Mouse (Mus musculus) limb, embryonic 13.5 days (tissue): ENCODE results near the gene Exoc7. TPM values are rescaled to one million over a fixed set of nuclear protein-coding genes. Genes with fewer than 3 reads are reported as not detected.

ENCODE experiments used
- ATAC-seq: fragments of 200-750 bp; cut with Nextera tagmentation; 2 replicates; pipeline ENCODE4 v1.8.0; 2017; ENCODE audit warnings: low read depth, moderate number of reproducible peaks, moderate TSS enrichment; ENCODE audit not compliant: low FRiP score
- H3K27ac ChIP-seq: fragments of 300-500 bp; sonication (generic); 2 replicates; pipeline ENCODE4 v1.5.1; 2015; ENCODE audit warnings: inconsistent platforms, mild to moderate bottlenecking, moderate library complexity
- H3K27me3 ChIP-seq: fragments of 300-500 bp; sonication (generic); 2 replicates; pipeline ENCODE4 v1.6.1; 2015; ENCODE audit warnings: mild to moderate bottlenecking, inconsistent platforms
- H3K36me3 ChIP-seq: fragments of 300-500 bp; sonication (generic); 2 replicates; pipeline ENCODE4 v1.6.1; 2015; ENCODE audit warnings: inconsistent platforms, mild to moderate bottlenecking, moderate library complexity
- H3K4me1 ChIP-seq: fragments of 300-500 bp; sonication (generic); 2 replicates; pipeline ENCODE4 v1.6.1; 2015; ENCODE audit warnings: inconsistent platforms
- H3K4me2 ChIP-seq: fragments of 300-500 bp; sonication (generic); replicated peaks from 2 replicates; pipeline ENCODE4 v1.6.1; 2015; ENCODE audit warnings: inconsistent platforms, mild to moderate bottlenecking, moderate library complexity
- H3K4me3 ChIP-seq: fragments of 300-500 bp; sonication (generic); 2 replicates; pipeline ENCODE4 v1.5.1; 2015; ENCODE audit warnings: moderate library complexity, mild to moderate bottlenecking, inconsistent platforms
- H3K9ac ChIP-seq: fragments of 300-500 bp; sonication (generic); 2 replicates; pipeline ENCODE4 v1.6.1; 2015; ENCODE audit warnings: mild to moderate bottlenecking, inconsistent platforms
- H3K9me3 ChIP-seq: fragments of 300-500 bp; sonication (generic); 2 replicates; pipeline ENCODE4 v1.6.1; 2016; ENCODE audit warnings: inconsistent platforms
- WGBS: fragments of 180-500 bp; shearing (Covaris S2); methylation state at CpG from one replicate; pipeline ENCODE4 v1.1.7; 2015; 5-methylcytosine and 5-hydroxymethylcytosine counted together
- polyA plus RNA-seq: library from polyadenylated mRNA; unstranded; fragments of >200 nt; fragmentation: Nextera tagmentation; extraction: Ambion mirVana; gene quantifications from 2 replicates; pipeline ENCODE4 v1.2.1, GENCODE M21; 2015

The Exoc7 gene
- polyA plus RNA-seq, 1 experiment from 2014 or later, result 80.2 TPM

GRCm38 (mm10) chr11:116269560-116269959 lies 37.5 kb downstream of the Exoc7 start:
- H3K9ac ChIP-seq, result no peak overlapping the region
- no peaks in the 10 kb centered on the region for H3K9me3 ChIP-seq
- H3K4me2 ChIP-seq, result no peak overlapping the region
- no peak overlapping the region for H3K27ac ChIP-seq
- 90% methylated on average over 8 of the region's 8 CpGs for WGBS
- no peak overlapping the region for H3K4me3 ChIP-seq
- H3K27me3 ChIP-seq, result no peaks in the 10 kb centered on the region
- H3K36me3 ChIP-seq, result peaks cover 71% of the 10 kb centered on the region
- peaks cover 20% of the 10 kb centered on the region for H3K4me1 ChIP-seq
- ATAC-seq, result no peak

GRCm38 (mm10) chr11:116268313-116268712 lies 38.7 kb downstream of the Exoc7 start:
- Histone ChIP-seq H3K4me3 (no peak overlapping the region), H3K4me2 (no peak overlapping the region), H3K27me3 (no peaks in the 10 kb centered on the region), H3K4me1 (peaks cover 17% of the 10 kb centered on the region), H3K36me3 (peaks cover 83% of the 10 kb centered on the region), H3K27ac (no peak overlapping the region), H3K9me3 (no peaks in the 10 kb centered on the region), H3K9ac (no peak overlapping the region)
- 91% methylated on average over 6 of the region's 6 CpGs for WGBS
- no peak for ATAC-seq

GRCm38 (mm10) chr11:116267637-116268036 lies 39.4 kb downstream of the Exoc7 start:
- Histone ChIP-seq H3K27me3 (no peaks in the 10 kb centered on the region), H3K36me3 (peaks cover 90% of the 10 kb centered on the region), H3K4me3 (no peak overlapping the region), H3K4me1 (peaks cover 12% of the 10 kb centered on the region), H3K9me3 (no peaks in the 10 kb centered on the region), H3K27ac (no peak overlapping the region), H3K9ac (no peak overlapping the region), H3K4me2 (no peak overlapping the region)
- WGBS, result 86% methylated on average over 8 of the region's 8 CpGs
- ATAC-seq, result no peak

- no peak for ATAC-seq
- Histone ChIP-seq H3K4me2 (no peak overlapping the region), H3K4me1 (no peaks in the 10 kb centered on the region), H3K9ac (no peak overlapping the region), H3K4me3 (no peak overlapping the region), H3K9me3 (no peaks in the 10 kb centered on the region), H3K36me3 (peaks cover 97% of the 10 kb centered on the region), H3K27me3 (no peaks in the 10 kb centered on the region), H3K27ac (no peak overlapping the region)
- 91% methylated on average over 4 of the region's 4 CpGs for WGBS
Measured at GRCm38 (mm10) chr11:116265850-116266249, 41.2 kb downstream of the Exoc7 start.

GRCm38 (mm10) chr11:116265352-116265751 lies 41.7 kb downstream of the Exoc7 start:
- ATAC-seq, result no peak
- 92% methylated on average over 11 of the region's 11 CpGs for WGBS
- H3K9me3 ChIP-seq, result no peaks in the 10 kb centered on the region
- no peak overlapping the region for H3K4me3 ChIP-seq
- H3K9ac ChIP-seq, result no peak overlapping the region
- H3K27ac ChIP-seq, result no peak overlapping the region
- no peak overlapping the region for H3K4me2 ChIP-seq
- H3K4me1 ChIP-seq, result no peaks in the 10 kb centered on the region
- H3K27me3 ChIP-seq, result no peaks in the 10 kb centered on the region
- peaks cover 97% of the 10 kb centered on the region for H3K36me3 ChIP-seq

- 0 out of 2 replicates have a peak overlapping the region, but pooled peaks have one; percentile 6 for H3K9ac ChIP-seq
- no peak overlapping the region for H3K4me2 ChIP-seq
- 80% methylated on average over 7 of the region's 7 CpGs for WGBS
- H3K27me3 ChIP-seq, result no peaks in the 10 kb centered on the region
- H3K36me3 ChIP-seq, result peaks cover 98% of the 10 kb centered on the region
- H3K27ac ChIP-seq, result no peak overlapping the region
- no peaks in the 10 kb centered on the region for H3K9me3 ChIP-seq
- no peak overlapping the region for H3K4me3 ChIP-seq
- no peak for ATAC-seq
- no peaks in the 10 kb centered on the region for H3K4me1 ChIP-seq
Measured at GRCm38 (mm10) chr11:116260259-116260658, 46.8 kb downstream of the Exoc7 start.

GRCm38 (mm10) chr11:116259461-116259860 lies 47.6 kb downstream of the Exoc7 start:
- Histone ChIP-seq H3K27me3 (no peaks in the 10 kb centered on the region), H3K9me3 (no peaks in the 10 kb centered on the region), H3K9ac (no peak overlapping the region), H3K4me1 (no peaks in the 10 kb centered on the region), H3K4me2 (no peak overlapping the region), H3K4me3 (no peak overlapping the region), H3K36me3 (peaks cover 99% of the 10 kb centered on the region), H3K27ac (no peak overlapping the region)
- 91% methylated on average over 8 of the region's 8 CpGs for WGBS
- no peak for ATAC-seq

- Histone ChIP-seq H3K4me3 (no peak overlapping the region), H3K27me3 (no peaks in the 10 kb centered on the region), H3K36me3 (peaks cover 99% of the 10 kb centered on the region), H3K9me3 (no peaks in the 10 kb centered on the region), H3K27ac (no peak overlapping the region), H3K4me2 (no peak overlapping the region), H3K4me1 (no peaks in the 10 kb centered on the region), H3K9ac (no peak overlapping the region)
- no peak for ATAC-seq
- WGBS, result 80% methylated on average over 9 of the region's 9 CpGs
Measured at GRCm38 (mm10) chr11:116255982-116256675, 50.9 kb downstream of the Exoc7 start.

- no peaks in the 10 kb centered on the region for H3K4me1 ChIP-seq
- no peak overlapping the region for H3K9ac ChIP-seq
- 81% methylated on average over 22 of the region's 22 CpGs for WGBS
- no peaks in the 10 kb centered on the region for H3K9me3 ChIP-seq
- no peak overlapping the region for H3K4me3 ChIP-seq
- H3K36me3 ChIP-seq, result peaks cover 99% of the 10 kb centered on the region
- H3K27me3 ChIP-seq, result no peaks in the 10 kb centered on the region
- H3K27ac ChIP-seq, result peak overlapping the region; percentile 33; the same call in 1 of the 2 replicates
- no peak overlapping the region for H3K4me2 ChIP-seq
- ATAC-seq, result no peak
Measured at GRCm38 (mm10) chr11:116255090-116255981, 51.7 kb downstream of the Exoc7 start.

- Histone ChIP-seq H3K27ac (no peak overlapping the region), H3K4me3 (no peak overlapping the region), H3K9ac (no peak overlapping the region), H3K9me3 (no peaks in the 10 kb centered on the region), H3K4me1 (no peaks in the 10 kb centered on the region), H3K4me2 (no peak overlapping the region), H3K36me3 (peaks cover 99% of the 10 kb centered on the region), H3K27me3 (no peaks in the 10 kb centered on the region)
- ATAC-seq, result no peak
- 81% methylated on average over 9 of the region's 9 CpGs for WGBS
Measured at GRCm38 (mm10) chr11:116254627-116255026, 52.4 kb downstream of the Exoc7 start.

- H3K9ac ChIP-seq, result no peak overlapping the region
- no peak overlapping the region for H3K4me3 ChIP-seq
- ATAC-seq, result no peak
- peaks cover 99% of the 10 kb centered on the region for H3K36me3 ChIP-seq
- no peak overlapping the region for H3K27ac ChIP-seq
- WGBS, result 80% methylated on average over 3 of the region's 3 CpGs
- no peaks in the 10 kb centered on the region for H3K27me3 ChIP-seq
- no peaks in the 10 kb centered on the region for H3K9me3 ChIP-seq
- H3K4me2 ChIP-seq, result no peak overlapping the region
- H3K4me1 ChIP-seq, result no peaks in the 10 kb centered on the region
Measured at GRCm38 (mm10) chr11:116253076-116253600, 53.9 kb downstream of the Exoc7 start.

- Histone ChIP-seq H3K4me1 (no peaks in the 10 kb centered on the region), H3K9ac (no peak overlapping the region), H3K4me2 (no peak overlapping the region), H3K4me3 (no peak overlapping the region), H3K9me3 (no peaks in the 10 kb centered on the region), H3K27ac (no peak overlapping the region), H3K36me3 (peaks cover 99% of the 10 kb centered on the region), H3K27me3 (no peaks in the 10 kb centered on the region)
- ATAC-seq, result no peak
- WGBS, result 84% methylated on average over 8 of the region's 8 CpGs
Measured at GRCm38 (mm10) chr11:116250898-116251297, 56.1 kb downstream of the Exoc7 start.
